Mouse (Mus musculus): ENCODE results near the gene Rras2.

Gene Rras2

DNA sequence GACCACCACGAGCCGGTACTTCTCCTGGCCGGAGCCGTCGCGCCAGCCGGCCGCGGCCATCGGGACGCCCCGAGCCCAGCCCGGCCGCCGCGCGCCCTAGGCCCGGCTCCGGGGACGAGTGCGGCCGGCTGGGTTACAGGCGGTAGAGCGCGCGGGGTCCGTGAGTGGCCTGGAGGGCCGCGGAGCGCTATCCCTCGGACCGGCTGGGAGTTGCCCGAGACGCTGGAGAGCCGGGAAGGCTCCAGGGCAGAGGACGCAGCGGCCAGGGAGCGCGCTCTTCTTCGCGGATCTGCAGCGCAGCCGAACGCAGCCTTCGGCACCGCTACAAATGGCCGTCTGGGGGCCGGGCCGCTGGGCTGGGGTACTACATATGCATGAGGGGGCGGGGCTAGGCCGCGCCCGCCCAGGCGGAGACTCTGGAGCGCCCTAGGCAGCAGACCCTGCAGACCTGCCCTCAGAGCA lies at the start of gene Rras2:
Rras2 (minus strand) TSS at position 338 of the 462 bp plus-strand sequence.
- DNase-seq: peak; percentile 90 to 93

DNA sequence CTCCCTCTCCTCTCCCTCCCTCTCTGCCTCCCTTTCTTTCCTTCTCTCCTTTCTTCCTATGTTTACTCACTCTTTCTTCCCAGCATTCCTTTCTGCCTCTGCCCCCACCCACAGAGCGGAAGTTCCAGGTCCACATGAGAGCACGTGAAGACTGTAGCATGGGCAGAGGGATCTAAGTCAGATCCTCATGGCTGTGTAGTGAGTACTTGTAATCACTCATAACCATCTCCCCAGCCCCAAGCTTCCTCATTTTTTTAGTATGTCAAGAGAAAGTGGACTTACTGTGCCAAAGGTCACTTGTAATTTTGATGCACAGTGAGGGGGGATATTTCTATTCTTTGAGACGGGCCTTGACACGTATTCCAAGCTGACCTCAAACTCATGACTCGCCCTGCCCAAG lies 45.4 kb upstream of the Rras2 start:
- DNase-seq: no peak

DNA sequence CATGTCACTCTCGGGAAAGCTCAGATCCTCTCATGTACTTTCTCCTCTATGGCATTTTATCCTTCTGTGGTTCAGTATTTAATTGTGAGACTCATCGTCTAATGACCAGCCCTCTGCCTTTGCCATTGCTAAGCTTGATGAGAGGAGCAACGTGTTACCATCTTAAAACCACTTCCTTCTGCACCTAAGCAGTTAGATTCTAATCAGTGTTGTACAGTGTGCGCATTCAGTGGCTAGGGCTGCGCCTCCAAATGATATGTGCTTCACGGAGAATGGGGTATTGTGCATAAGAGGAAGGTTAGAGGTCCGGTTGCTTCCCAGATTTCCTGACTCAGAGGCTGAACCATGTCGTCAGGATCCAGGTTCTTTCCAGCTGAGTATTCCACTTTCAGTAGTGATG lies 43.5 kb upstream of the Rras2 start:
- no peak for DNase-seq

DNA sequence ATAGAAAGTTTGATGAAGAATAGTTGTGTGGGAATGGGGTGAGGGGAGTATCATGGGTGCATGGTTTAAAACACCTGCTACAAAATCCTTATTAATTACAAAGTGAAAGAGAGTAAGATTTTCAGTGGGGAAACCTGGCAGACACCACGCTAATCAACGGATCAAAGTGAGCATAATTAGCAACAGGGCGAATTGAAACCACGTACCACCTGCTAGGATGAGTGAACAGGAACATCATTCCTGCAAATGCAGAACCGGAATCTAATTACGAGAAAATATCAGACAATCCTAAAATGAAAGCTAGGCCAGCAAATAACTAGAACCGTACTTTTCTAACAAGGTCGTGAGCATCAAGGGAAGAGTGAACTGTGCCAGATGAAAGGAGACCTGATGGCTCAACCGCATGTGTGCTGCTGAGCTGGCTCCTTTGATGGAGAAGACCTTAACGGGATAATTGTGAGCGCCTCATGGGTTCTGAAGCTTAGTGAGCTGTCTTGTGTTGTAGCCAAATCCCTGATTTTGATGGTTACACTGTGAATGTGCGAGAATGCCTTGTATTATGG lies 40.2 kb upstream of the Rras2 start:
- DNase-seq: no peak

DNA sequence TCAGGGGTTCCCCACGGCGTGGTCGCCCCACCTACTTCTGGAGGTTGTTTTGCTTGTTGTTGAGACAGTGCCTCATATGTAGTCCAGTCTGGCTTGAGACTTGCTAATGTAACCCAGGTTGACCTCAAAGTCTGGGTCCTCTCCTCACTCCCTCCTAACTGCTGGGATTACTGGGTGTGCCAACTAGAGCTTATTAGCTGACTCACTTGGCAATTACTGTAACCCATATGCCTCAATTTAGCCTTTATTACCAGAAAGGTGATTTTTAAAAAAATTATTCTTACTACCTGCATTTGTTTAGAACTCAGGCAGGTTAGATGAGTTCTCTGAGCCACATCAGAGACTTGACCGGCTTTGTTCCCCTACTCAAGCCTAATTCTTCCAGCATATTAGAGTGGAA lies 38.8 kb upstream of the Rras2 start:
- DNase-seq: no peak

DNA sequence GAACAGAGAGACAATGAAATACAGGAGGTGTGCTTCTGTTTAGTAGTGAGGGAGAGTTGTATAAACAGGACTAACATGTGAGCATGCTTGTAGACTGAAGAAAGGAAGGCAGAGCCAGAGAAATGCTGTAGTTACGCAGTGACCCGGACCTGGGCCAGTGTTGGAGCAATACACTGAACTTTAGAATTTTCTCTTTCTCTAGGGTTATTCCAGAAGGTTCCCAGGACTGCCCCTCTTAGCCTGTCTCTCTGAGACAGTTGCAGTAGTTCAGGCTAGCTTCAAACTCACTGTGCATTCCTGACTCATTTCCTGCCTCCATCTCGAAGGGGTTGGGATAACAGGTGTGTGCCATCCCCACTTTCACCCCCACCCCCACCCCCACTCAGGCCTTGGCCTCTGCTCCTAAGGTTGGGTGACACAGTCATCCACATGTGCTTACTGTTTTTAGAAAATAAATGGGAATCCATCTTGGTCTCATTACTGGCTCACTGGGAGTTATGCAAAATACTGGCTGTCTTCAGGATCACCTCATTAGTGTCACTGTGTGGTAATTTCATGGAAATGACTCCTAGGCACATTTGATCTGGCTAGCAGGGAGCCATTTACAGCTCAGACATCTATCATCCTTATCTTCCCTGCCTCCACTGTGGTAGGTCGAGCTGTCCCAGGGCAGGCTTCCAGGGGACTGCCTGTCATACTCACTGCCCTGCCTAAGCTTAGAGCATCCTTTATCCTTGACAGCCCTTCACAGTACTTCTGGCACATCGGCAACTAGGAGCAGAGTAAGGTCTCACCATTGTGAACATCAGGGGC lies 37.7 kb upstream of the Rras2 start:
- peak; percentile 57 to 85 for DNase-seq

DNA sequence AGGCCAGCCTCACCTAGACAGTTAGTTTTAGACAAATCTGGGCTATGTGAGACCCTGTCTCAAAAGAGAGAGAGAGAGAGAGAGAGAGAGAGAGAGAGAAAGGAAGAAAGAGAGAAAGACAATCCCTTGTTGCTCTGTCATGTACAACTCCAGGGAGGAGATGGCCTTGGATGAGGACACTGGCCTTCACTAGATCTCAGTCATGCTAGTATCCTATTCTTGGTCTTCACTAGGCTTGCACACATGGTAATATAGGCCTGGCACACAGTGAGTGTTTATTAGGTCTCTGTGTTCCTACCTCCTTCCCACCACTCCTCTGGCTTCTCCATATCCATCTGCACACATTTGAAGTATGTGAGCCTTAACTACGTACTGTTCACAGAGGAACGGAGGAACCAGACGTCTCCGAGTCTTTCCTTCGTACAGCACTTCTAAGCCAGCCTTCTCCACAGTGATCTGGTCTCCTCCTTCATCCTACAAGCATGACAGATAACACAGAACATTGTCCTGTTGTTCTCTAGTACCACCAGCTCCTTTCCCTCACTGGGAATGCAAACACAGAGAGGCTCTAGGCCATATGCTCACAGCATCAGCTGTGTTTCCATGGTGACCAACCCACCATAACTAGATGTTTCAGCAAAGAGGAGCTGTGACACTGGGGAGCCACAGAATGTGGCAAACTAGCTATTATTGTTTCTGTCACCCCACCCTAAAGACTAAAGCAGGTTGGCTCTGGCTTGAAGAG lies 33.6 kb upstream of the Rras2 start:
- DNase-seq: no peak

DNA sequence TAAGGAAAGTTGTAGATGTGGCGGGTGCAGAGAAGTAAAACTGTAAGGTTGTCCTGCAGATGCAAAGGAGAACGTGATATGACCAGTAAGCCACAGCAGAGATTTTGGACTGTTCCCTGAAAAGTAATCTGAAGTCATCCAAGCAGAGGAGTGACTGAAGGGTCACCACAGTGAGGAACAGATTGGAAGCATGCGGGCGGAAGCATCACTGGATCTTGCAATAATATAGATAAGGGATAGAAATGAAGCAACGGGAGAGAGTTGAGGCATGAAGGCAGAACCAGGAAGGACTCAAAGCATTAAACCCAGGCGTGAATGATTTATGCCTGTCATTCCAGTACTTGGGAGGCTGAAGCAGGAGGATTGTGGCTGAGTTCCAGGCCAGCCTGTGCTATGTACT lies 32.0 kb upstream of the Rras2 start:
- DNase-seq: no peak

DNA sequence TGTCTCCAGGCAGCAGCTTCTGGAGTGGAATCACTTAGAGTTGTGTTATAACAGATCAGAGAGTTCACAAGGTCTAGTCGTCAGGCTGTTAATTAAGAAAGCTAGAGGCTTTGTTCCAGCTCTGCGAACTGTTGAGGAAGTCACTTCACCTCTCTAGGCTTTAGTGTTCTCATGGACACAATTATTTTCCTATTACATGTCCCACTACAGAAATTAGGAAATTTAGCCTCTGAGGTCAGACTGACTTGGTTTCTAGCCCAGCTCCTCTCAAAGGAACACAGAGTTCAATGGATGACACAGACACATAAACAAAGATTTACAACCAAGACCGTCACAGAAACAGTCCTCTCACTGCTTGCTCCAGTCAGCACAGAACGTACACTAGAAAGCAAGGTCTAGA lies 31.6 kb upstream of the Rras2 start:
- DNase-seq: no peak

DNA sequence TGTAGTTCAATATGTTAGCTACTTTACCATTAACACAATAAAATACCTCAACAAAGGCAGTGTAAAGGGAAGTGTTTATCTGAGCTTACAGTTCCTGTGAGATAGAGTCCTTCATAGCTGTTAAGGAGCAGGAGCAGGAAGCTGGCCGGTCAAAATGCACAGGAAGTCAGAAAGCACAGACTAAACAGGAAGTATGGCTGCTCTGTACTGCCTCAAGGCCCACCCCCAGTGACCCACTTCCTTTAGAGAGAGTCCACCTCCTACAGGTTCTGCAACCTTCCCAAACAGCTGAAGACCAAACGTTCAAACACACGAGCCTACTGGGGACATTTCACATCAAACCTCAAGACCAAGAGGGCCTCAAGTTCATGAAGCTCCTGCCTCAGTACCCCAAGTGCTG lies 28.3 kb upstream of the Rras2 start:
- peak in 1 of 2 experiments; percentile 33 for DNase-seq

DNA sequence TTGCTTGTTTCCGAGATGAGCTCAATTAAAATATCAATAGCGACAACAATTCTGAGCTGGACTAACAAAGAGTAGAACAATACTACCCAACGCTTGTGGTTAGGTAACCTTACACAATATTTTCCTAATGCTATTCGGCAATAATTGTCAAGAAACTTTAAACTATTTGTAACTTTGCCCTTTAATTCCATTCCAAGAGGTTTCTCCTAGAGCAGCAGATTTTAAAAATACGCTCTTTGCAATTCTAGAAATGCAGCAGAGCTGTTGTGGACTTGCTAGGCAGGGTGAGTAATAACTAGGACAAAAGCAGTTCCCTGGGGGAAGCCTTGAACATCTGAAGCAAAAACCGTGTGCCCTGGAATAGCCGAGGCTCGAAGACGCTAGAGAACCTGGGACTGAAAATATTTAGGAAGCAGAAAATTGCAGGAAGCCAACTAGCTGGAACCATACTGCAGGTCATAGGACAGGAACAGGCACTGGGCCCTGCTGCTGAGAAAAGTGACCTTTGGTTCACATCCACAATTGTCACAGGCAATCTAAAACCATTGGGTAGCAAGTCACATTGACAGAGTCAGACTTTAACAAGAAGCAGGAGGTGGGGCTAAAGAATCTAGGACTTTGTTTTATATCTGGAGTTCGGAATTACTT lies 24.7 kb upstream of the Rras2 start:
- DNase-seq: no peak

DNA sequence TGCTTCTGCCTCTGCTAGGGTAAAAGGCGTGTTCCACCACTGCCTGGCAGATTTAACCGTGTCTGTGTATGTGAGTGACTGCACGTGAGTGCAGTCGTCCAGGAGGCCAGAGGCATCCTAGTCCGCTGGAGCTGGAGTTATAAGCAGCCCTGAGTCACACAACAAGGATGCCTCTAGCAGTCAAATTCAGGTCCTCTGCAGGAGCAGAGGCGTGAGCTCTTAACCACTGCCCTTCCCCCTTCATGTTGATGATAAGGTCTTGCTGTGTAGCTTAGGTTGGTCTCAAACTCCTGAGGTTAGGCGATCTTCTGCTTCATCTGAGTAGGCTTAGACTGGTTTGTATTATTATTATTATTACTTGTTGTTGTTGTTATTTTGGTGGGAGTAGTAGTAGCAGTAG lies 22.4 kb upstream of the Rras2 start:
- no peak for DNase-seq

DNA sequence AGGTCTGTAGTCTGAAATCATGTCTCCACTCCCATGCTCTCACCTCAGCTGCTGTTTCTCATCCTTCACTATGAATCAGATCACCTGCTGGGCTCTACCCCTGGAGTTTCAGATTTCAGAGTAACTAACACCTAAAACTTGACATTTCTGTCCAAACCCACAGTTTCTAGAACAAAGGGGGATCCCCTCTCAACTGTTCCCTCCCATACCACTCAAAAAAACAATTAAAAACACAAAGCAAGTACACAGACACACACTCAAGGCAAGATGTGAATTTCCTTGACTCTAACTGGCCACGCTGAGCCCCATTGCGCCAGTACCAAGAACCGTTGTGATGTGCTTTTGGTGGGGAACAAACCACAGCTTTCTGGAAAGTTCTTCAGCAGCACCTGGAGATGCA lies 21.8 kb upstream of the Rras2 start:
- no peak for DNase-seq

DNA sequence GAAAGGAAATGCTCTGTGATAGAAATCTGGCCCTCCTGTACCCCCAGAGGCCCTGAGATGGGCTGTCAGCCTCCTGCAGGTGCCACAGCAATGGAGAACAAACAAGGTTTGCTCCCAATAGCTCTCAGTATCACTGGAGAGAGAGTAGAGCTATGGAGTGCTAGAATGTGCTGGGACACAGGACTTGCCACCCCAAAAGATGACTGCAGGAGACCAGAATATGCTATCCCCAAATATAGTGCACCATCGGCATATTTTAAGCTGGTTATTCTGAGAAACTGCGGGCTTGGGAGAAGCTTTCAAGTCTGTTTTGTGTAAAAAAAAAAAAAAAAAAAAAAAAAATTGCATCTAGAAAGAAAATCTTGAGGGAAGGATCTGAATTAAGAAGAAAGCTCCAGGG lies 20.7 kb upstream of the Rras2 start:
- no peak for DNase-seq

DNA sequence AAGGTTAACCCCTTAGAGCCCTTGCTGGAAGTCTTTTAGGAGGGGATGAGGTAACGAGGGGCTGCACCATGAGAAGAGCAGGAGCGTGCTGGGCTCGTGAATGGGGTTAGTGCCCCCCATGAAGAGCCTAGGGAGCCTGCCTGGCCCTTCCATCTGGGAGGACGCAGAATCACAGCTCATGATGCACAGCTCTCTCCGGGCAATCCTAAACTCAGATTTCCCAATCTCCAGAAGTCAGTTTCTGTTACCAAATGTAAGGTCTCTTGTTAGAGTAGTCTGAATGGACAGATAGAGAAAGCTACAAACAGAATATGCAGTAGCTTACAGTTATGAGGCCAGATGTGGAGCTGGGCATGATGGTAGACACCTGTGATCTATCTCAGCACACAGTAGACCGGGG lies 17.6 kb upstream of the Rras2 start:
- no peak for DNase-seq

DNA sequence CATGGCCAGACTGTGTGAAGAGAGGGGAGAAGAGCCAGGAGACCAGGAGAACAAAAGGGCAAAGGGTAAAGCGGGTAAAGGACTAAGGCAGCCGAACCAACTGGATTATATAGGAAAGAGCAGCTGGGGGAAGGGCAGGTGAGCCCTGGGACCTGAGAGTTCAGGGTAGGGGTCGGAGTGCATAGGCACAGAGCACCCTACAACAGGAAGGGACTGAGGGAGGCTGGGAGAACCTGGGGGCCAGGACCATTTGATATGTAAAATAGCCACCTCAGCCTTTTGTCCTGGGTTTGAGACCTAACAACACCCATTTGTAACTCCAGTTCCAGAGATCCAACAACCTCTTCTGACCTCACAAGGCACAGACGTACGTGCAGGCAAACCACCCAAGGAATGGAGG lies 16.4 kb upstream of the Rras2 start:
- no peak for DNase-seq

DNA sequence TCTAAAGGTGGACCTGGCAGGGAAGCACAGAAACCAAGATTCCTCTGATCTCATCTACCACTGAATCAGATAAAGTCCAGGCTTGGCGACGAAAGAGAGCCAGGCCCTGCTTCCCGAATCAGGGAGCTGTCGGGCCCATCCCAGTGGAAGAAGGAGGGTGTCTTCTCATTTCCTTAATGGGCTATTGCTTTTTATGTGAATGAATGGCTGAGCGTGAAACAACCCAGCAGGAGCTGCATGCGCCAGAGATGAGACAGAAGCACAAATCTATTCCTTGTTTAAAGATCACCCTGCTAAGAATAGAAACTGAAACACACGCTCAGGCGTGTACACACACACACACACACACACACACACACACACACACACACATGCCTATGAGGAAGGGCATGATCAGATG lies 14.7 kb upstream of the Rras2 start:
- DNase-seq: no peak

DNA sequence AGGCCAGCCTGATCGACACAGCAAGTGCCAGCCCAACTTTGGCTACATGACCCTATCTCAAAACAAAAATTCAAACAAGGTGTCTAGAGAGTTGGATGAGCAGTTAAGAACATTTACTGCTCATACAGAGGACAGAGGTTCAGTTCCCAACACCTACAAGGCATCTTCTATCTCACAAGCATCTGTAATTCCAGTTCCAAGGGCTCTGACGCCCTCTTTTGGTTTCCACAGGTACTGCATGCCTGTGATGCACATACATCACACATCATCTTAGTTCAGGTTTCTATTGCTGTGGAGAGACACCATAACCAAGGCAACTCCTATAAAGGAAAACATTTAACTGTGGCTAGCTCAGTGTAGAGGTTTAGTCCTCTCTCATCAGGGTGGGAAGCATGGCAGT lies 11.7 kb upstream of the Rras2 start:
- no peak for DNase-seq

DNA sequence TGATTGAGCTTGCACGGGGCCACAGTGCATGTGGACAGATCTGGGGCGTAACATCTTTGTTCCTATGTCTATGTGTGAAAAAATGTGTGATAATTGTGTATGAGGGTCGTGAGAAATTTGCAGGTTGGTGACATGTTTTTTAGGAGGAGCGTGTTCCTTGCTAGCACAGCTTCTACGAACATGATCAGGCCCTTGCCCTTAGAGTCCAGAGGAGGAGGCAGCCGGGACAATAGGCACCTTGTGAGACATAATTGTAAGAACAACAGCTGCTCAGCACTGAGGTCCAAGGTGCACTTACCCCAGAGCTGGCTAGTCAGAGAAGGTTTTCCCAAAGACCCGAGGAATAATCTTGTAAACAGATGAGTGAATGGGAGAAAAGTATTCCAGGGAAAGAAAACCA lies 599 bp upstream of the Rras2 start:
- DNase-seq: no peak

DNA sequence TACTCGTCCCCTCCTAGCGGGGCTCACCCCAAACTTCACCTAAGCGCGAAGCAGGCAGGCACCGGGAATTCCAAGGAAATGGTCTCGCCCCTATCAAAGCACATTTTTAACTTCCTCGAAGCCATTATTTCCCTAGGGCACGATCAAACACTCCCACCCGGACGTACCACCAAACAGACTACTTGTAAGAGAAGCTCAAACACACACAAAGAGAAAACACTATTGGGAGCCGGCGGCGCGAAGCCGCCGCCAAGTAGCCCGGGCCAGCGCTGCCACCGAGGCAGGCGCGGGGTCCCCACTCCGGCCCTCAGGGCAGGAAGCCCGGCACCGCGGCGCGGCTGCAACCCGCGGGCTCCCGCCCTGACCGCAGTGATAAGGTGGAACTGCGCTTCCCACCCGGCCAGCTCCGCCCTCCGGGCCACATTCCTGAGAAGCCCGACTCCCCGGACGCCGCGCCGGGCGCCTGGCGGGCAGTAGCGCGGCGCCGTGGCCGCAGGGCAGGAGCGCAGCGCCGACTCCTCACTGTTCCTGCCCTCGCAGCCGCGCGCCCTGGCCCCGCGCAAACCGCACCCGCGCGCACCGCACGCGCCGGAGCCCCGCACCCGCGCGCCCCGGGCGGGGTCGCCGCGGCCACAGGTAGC lies 750 bp downstream of the Rras2 start:
- peak; percentile 81 to 87 for DNase-seq

DNA sequence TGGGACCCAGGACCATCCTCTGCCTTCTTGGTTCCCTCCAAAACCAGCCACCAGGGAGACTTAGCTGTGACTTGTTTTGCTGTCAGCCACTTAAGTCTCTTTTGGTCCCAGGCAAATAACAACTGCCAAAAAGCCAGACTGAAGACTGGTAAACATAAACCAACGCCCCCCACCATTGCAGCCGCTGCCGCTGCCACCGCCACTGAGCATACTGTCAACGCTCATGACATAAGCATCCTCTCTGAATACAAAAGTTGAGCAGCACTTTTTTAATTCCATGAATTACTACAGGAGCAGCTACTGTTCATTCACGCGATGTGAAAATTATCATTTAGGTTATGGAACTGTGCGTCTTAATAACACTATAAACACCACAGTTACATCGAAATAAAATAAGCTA lies 1.6 kb downstream of the Rras2 start:
- DNase-seq: no peak

DNA sequence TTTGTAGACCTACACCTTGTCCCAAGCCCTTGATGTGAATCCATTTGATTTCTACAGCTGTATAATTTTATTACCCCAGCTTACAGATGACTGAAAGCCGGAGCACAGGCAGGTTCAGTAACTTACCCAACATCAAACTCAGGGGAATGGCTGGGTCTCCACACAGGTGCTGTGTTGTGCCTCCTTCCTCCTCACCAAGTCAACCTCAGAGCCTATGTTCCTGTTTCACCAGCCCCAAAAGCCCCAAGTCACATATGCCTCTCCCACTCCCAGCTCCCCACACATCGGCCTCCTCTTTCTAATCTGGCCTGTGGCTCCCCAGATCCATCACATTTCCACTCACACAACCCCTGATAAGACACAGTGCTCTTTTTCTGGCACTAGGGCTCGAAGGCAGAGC lies 2.6 kb downstream of the Rras2 start:
- no peak for DNase-seq

DNA sequence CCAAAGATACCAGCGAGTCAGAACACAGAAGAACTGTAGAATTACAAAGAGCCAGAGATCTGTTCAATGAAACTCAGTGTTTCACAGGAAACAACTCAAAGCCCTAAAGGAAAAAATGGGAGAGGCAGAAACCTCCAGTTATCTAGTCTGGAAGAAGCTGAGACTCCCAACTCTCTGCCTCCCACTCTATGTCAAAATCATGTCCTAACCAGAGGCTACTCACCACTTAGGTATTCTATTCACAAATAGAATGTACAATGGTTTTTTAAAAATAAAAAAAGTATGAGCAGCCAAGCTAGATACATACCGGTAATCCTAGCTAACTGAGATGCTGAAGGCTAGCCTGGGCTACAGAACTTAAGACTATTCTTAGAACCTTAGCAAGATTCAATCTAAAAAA lies 3.3 kb downstream of the Rras2 start:
- DNase-seq: no peak

Data from lung, postnatal 4 days (tissue).